In the genomic region with DNA sequence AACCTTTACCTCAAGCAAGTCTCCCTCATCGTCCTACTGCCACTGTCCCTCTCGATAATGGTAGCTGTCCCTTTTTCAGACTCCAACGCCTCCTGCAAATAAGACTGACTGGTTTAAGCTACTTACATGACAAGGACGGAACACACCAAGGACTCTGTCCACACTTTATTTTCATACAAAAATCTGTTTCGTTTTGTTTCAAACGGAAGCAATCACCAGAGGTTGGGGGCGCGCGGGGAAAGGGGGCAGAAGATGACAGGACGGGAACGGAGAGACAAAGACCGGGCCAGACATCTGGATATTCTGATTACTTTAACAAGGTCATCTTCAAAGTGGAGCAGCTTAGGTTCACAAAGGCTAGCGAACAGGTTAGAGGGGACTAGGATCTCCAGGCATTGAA, we compare ENCODE assay signal across 12 mouse cellular contexts. TPM values are rescaled to one million over a fixed set of nuclear protein-coding genes. Genes with fewer than 3 reads are reported as not detected.
DNase-seq lines count a peak whose midpoint lies in the region; ATAC-seq and TF ChIP-seq lines count a peak whose summit lies in the region.
"Had no signal": no experiment of that assay in that cellular context is flagged by ENCODE, and none has a peak within 500 bp of the region (broad histone marks: within the 10 kb centered on the region; RNA-seq: fewer than 3 reads in every experiment).

No protein-coding gene starts in this region.

- no peak for TF ChIP-seq EP300 in lung, postnatal 0 days (IDR thresholded peaks at IDR 0.05)

- no peak for ATAC-seq in heart, embryonic 16.5 days (replicated peaks; ENCODE audit: extremely low read depth, insufficient read depth, low FRiP score)
- ATAC-seq in lung, postnatal 0 days, result no peak
- no peak for ATAC-seq in liver, embryonic 13.5 days (ENCODE audit: low read depth)

- H3K9me3 ChIP-seq in heart, embryonic 16.5 days (replicated peaks; ENCODE audit: control insufficient read depth, low read length), result no peaks in the 10 kb centered on the region
- no peaks in the 10 kb centered on the region for H3K9me3 ChIP-seq in lung, postnatal 0 days (ENCODE audit: low read length)
- H3K9me3 ChIP-seq in embryonic facial prominence, embryonic 10.5 days, result no peaks in the 10 kb centered on the region
- H3K9me3 ChIP-seq in liver, embryonic 13.5 days (replicated peaks), result no peaks in the 10 kb centered on the region
- H3K9me3 ChIP-seq: embryonic facial prominence, embryonic 12.5 days had no signal

- peaks cover 48% of the 10 kb centered on the region for H3K27me3 ChIP-seq in heart, embryonic 16.5 days (ENCODE audit: control insufficient read depth, insufficient read depth, low read length)
- peaks cover 43% of the 10 kb centered on the region for H3K27me3 ChIP-seq in lung, postnatal 0 days (replicated peaks; ENCODE audit: insufficient read depth, low read length)
- H3K27me3 ChIP-seq in embryonic facial prominence, embryonic 10.5 days (replicated peaks; ENCODE audit: low read depth, poor library complexity, severe bottlenecking), result peaks cover 94% of the 10 kb centered on the region
- peaks cover 61% of the 10 kb centered on the region for H3K27me3 ChIP-seq in liver, embryonic 13.5 days

- no peak overlapping the region for H3K9ac ChIP-seq in heart, embryonic 16.5 days (ENCODE audit: low read length)
- H3K9ac ChIP-seq in lung, postnatal 0 days (replicated peaks; ENCODE audit: low read depth), result no peak overlapping the region
- H3K9ac ChIP-seq in liver, embryonic 13.5 days, result no peak overlapping the region
- H3K9ac ChIP-seq: embryonic facial prominence, embryonic 12.5 days had no signal

- H3K4me1 ChIP-seq in heart, embryonic 16.5 days (ENCODE audit: control insufficient read depth, insufficient read depth, low read length), result peaks cover 6% of the 10 kb centered on the region
- peaks cover 5% of the 10 kb centered on the region; the same call in 1 of the 2 replicates for H3K4me1 ChIP-seq in lung, postnatal 0 days (ENCODE audit: insufficient read depth, low read depth, low read length)
- peaks cover 6% of the 10 kb centered on the region; the same call in 1 of the 2 replicates for H3K4me1 ChIP-seq in embryonic facial prominence, embryonic 10.5 days
- H3K4me1 ChIP-seq in liver, embryonic 13.5 days (replicated peaks), result peaks cover 27% of the 10 kb centered on the region
- H3K4me1 ChIP-seq: embryonic facial prominence, embryonic 12.5 days had no signal

- H3K27ac ChIP-seq in heart, embryonic 16.5 days (ENCODE audit: low read length), result no peak overlapping the region
- no peak overlapping the region for H3K27ac ChIP-seq in lung, postnatal 0 days (ENCODE audit: low read length)
- no peak overlapping the region for H3K27ac ChIP-seq in embryonic facial prominence, embryonic 10.5 days (replicated peaks)
- no peak overlapping the region for H3K27ac ChIP-seq in liver, embryonic 13.5 days
- H3K27ac ChIP-seq: embryonic facial prominence, embryonic 12.5 days; left cerebral cortex, adult 2 months had no signal

- DNase-seq in heart, postnatal 36 days, result no peak
- no peak for DNase-seq in lung, postnatal 0 days (ENCODE audit: low spot score)
- DNase-seq in lung, postnatal 10 days, result no peak
- peak; percentile 32 for DNase-seq in embryonic facial prominence, embryonic 10.5 days (ENCODE audit: low spot score)
- no peak for DNase-seq in liver, embryonic 13.5 days
- no peak for DNase-seq in thymus, postnatal 0 days (ENCODE audit: low spot score)
- DNase-seq: cerebellum, adult 2 months; thymus, postnatal 4 days had no signal

- no peak for TF ChIP-seq CTCF in lung, postnatal 0 days (IDR thresholded peaks at IDR 0.05)

- H3K4me2 ChIP-seq in heart, embryonic 16.5 days (ENCODE audit: low read depth, low read length), result peak overlapping the region; percentile 56; the same call in 1 of the 2 replicates
- H3K4me2 ChIP-seq in lung, postnatal 0 days (replicated peaks; ENCODE audit: low read depth, low read length), result peak overlapping the region; percentile 52
- H3K4me2 ChIP-seq in liver, embryonic 13.5 days, result peak overlapping the region; percentile 60

- H3K36me3 ChIP-seq in heart, embryonic 16.5 days (ENCODE audit: control insufficient read depth, insufficient read depth), result no peaks in the 10 kb centered on the region
- H3K36me3 ChIP-seq in lung, postnatal 0 days (ENCODE audit: insufficient read depth, low read length), result no peaks in the 10 kb centered on the region
- no peaks in the 10 kb centered on the region for H3K36me3 ChIP-seq in embryonic facial prominence, embryonic 10.5 days (replicated peaks)
- no peaks in the 10 kb centered on the region for H3K36me3 ChIP-seq in liver, embryonic 13.5 days
- H3K36me3 ChIP-seq: embryonic facial prominence, embryonic 12.5 days had no signal

- intact Hi-C loops in heart, postnatal 36 days (cut with DNase I), result loop anchor here (2.0 kb wide), 1 partner anchor 19 kb away; no protein-coding TSS in a partner anchor

- 26% methylated on average over 13 of the region's 13 CpGs for WGBS in heart, embryonic 16.5 days
- WGBS in lung, postnatal 0 days, result 15% methylated on average over 13 of the region's 13 CpGs
- WGBS in embryonic facial prominence, embryonic 10.5 days, result 20% methylated on average over 13 of the region's 13 CpGs
- 17% methylated on average over 13 of the region's 13 CpGs for WGBS in liver, embryonic 13.5 days (ENCODE audit: insufficient replicate concordance)

- 0 out of 2 replicates have a peak overlapping the region, but pooled peaks have one; percentile 10 for H3K4me3 ChIP-seq in heart, embryonic 16.5 days (ENCODE audit: low read length)
- H3K4me3 ChIP-seq in lung, postnatal 0 days (ENCODE audit: low read depth, low read length), result peak overlapping the region; percentile 24; the same call in 1 of the 2 replicates
- peak overlapping the region; percentile 37 for H3K4me3 ChIP-seq in embryonic facial prominence, embryonic 10.5 days
- H3K4me3 ChIP-seq in liver, embryonic 13.5 days (replicated peaks), result peak overlapping the region; percentile 22
- H3K4me3 ChIP-seq: left cerebral cortex, adult 2 months had no signal

RNA-seq across cellular contexts. Expression of a gene that starts 4.2 kb away (rescaled TPM):
- polyA plus RNA-seq in heart, embryonic 16.5 days (2015; fragmentation: Nextera tagmentation; extraction: Ambion mirVana), result 62.9 and 135 TPM in 2 replicates
- total RNA-seq in heart, postnatal 36 days (2021), result not detected
- 0.62 and 1.1 TPM in 2 replicates for polyA plus RNA-seq in lung, postnatal 0 days (2015; fragmentation: Nextera tagmentation; extraction: Ambion mirVana)
- polyA plus RNA-seq in embryonic facial prominence, embryonic 10.5 days (2016; fragmentation: Nextera tagmentation; extraction: Ambion mirVana), result 0.13 and 0.54 TPM in 2 replicates
- 0.25 and 0.39 TPM in 2 replicates for polyA plus RNA-seq in liver, embryonic 13.5 days (2015; fragmentation: Nextera tagmentation; extraction: Ambion mirVana)
- polyA plus RNA-seq in thymus, postnatal 0 days (2015; fragmentation: Nextera tagmentation; extraction: Ambion mirVana), result 645 and 679 TPM in 2 replicates
- total RNA-seq: adrenal gland, postnatal 4 days had no signal

RNA-seq across cellular contexts. Expression of a gene that starts 21.7 kb away (rescaled TPM):
- polyA plus RNA-seq in heart, embryonic 16.5 days (2015; fragmentation: Nextera tagmentation; extraction: Ambion mirVana), result 5.3 and 7.9 TPM in 2 replicates
- total RNA-seq in heart, postnatal 36 days (2021), result 10 to 100 TPM in 1 of 2 experiments, 1 to 10 TPM in 1; 2.3 to 12.5 TPM
- 4.2 and 5.2 TPM in 2 replicates for polyA plus RNA-seq in lung, postnatal 0 days (2015; fragmentation: Nextera tagmentation; extraction: Ambion mirVana)
- 8.0 and 8.8 TPM in 2 replicates for polyA plus RNA-seq in embryonic facial prominence, embryonic 10.5 days (2016; fragmentation: Nextera tagmentation; extraction: Ambion mirVana)
- 3.6 and 18.3 TPM in 2 replicates for polyA plus RNA-seq in liver, embryonic 13.5 days (2015; fragmentation: Nextera tagmentation; extraction: Ambion mirVana)
- polyA plus RNA-seq in thymus, postnatal 0 days (2015; fragmentation: Nextera tagmentation; extraction: Ambion mirVana), result 49.6 and 71.7 TPM in 2 replicates
- polyA plus RNA-seq: cerebellum, adult 2 months had no signal

RNA-seq across cellular contexts. Expression of a gene that starts 22.0 kb away (rescaled TPM):
- polyA plus RNA-seq in heart, embryonic 16.5 days (2015; fragmentation: Nextera tagmentation; extraction: Ambion mirVana), result 1.6 and 3.1 TPM in 2 replicates
- total RNA-seq in heart, postnatal 36 days (2021), result 10 to 100 TPM; 23.3 to 28.1 TPM
- 0.45 and 0.81 TPM in 2 replicates for polyA plus RNA-seq in lung, postnatal 0 days (2015; fragmentation: Nextera tagmentation; extraction: Ambion mirVana)
- 8.5 and 10.0 TPM in 2 replicates for polyA plus RNA-seq in embryonic facial prominence, embryonic 10.5 days (2016; fragmentation: Nextera tagmentation; extraction: Ambion mirVana)
- 3.5 and 3.7 TPM in 2 replicates for polyA plus RNA-seq in liver, embryonic 13.5 days (2015; fragmentation: Nextera tagmentation; extraction: Ambion mirVana)
- polyA plus RNA-seq in thymus, postnatal 0 days (2015; fragmentation: Nextera tagmentation; extraction: Ambion mirVana), result 25.8 and 33.9 TPM in 2 replicates

RNA-seq across cellular contexts. Expression of a gene that starts 27.4 kb away (rescaled TPM):
- 9.0 and 10.6 TPM in 2 replicates for polyA plus RNA-seq in heart, embryonic 16.5 days (2015; fragmentation: Nextera tagmentation; extraction: Ambion mirVana)
- 10 to 100 TPM; 15.8 to 18.6 TPM for total RNA-seq in heart, postnatal 36 days (2021)
- polyA plus RNA-seq in lung, postnatal 0 days (2015; fragmentation: Nextera tagmentation; extraction: Ambion mirVana), result 4.1 and 4.6 TPM in 2 replicates
- 37.1 and 38.7 TPM in 2 replicates for polyA plus RNA-seq in embryonic facial prominence, embryonic 10.5 days (2016; fragmentation: Nextera tagmentation; extraction: Ambion mirVana)
- polyA plus RNA-seq in liver, embryonic 13.5 days (2015; fragmentation: Nextera tagmentation; extraction: Ambion mirVana), result 38.8 and 52.6 TPM in 2 replicates
- 37.1 and 39.2 TPM in 2 replicates for polyA plus RNA-seq in thymus, postnatal 0 days (2015; fragmentation: Nextera tagmentation; extraction: Ambion mirVana)

RNA-seq across cellular contexts. Expression of a gene that starts 29.0 kb away (rescaled TPM):
- 13.3 and 22.0 TPM in 2 replicates for polyA plus RNA-seq in heart, embryonic 16.5 days (2015; fragmentation: Nextera tagmentation; extraction: Ambion mirVana)
- 10 to 100 TPM; 10.3 to 10.5 TPM for total RNA-seq in heart, postnatal 36 days (2021)
- polyA plus RNA-seq in lung, postnatal 0 days (2015; fragmentation: Nextera tagmentation; extraction: Ambion mirVana), result 2.7 TPM in 1 of 2 replicates, not detected in the other
- 75.8 and 77.8 TPM in 2 replicates for polyA plus RNA-seq in embryonic facial prominence, embryonic 10.5 days (2016; fragmentation: Nextera tagmentation; extraction: Ambion mirVana)
- 17.9 and 18.6 TPM in 2 replicates for polyA plus RNA-seq in liver, embryonic 13.5 days (2015; fragmentation: Nextera tagmentation; extraction: Ambion mirVana)
- 178 and 206 TPM in 2 replicates for polyA plus RNA-seq in thymus, postnatal 0 days (2015; fragmentation: Nextera tagmentation; extraction: Ambion mirVana)

Comparison
In these comparisons a context has a peak if more than half of its experiments do, and no peak if none do; other contexts are left out.
1. RNA of a gene that starts 4.2 kb away (polyA plus RNA-seq): 645 to 679 TPM in thymus, postnatal 0 days and 62.9 to 135 TPM in heart, embryonic 16.5 days; 0.62 to 1.1 TPM in lung, postnatal 0 days, 0.13 to 0.54 TPM in embryonic facial prominence, embryonic 10.5 days and 0.25 to 0.39 TPM in liver, embryonic 13.5 days; every median in the first group is over 10 times any median in the second.
2. Peak in every context shown above with its lines, with median percentiles within 50 percentile points of each other: H3K4me2 ChIP-seq and H3K4me3 ChIP-seq.